10 mouse cellular contexts compared by ENCODE assay signal in the genomic region with DNA sequence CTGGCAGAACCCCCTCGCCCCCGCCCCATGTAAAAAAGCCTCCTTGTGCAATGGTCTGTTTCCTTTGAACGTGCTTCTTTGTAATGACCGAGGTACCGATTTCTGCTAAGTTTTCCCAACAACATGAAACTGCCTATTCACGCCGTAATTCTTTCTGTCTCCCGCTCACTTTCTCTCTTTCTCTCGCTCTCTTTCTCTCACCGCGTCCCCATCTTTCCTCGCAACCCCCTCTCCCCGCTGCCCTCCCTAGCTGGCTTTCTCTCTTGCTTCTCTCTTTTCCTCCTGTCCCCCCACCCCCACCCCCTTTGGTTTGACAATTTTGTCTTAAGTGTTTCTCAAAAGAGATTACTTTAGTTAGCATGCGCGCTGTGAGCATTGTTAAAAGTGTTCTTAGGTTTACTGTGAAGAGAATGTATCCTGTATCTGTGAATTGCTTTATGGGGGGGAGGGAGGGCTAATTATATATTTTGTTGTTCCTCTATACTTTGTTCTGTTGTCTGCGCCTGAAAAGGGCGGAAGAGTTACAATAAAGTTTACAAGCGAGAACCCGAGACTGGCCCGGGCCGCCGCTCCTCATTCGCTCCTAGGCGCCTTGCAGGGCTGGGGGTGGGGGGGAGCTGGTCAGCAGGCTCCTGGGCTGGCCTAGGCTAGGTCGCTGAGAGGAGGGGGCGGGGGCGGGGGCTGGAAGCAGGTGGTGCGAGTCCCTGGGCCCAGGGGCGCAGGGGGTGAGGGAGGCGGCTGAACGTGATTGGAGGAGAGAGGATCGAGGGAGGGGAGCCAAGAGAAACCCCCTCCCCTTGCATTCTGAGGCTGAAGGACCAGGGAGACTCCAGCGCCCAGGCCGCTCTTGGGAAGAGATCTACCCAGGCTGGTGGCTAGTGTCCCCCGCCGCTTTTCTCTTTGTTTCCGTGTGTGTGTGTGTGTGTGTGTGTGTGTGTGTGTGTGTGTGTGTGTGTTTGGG. TPM values are rescaled to one million over a fixed set of nuclear protein-coding genes. Genes with fewer than 3 reads are reported as not detected.
A peak's percentile ranks its signal among the peaks of the same experiment; 100 is the strongest.
DNase-seq lines count a peak whose midpoint lies in the region; ATAC-seq lines count a peak whose summit lies in the region.
"Had no signal": no experiment of that assay in that cellular context is flagged by ENCODE, and none has a peak within 500 bp of the region (broad histone marks: within the 10 kb centered on the region; RNA-seq: fewer than 3 reads in every experiment).

No protein-coding gene starts in this region.

- peak overlapping the region; percentile 36 for H3K4me3 ChIP-seq in heart, embryonic 16.5 days (ENCODE audit: low read length)
- no peak overlapping the region; the same call in 1 of the 2 replicates for H3K4me3 ChIP-seq in embryonic facial prominence, embryonic 13.5 days
- H3K4me3 ChIP-seq in neural tube, embryonic 11.5 days (ENCODE audit: low read depth, low read length), result peak overlapping the region; percentile 96

- H3K27me3 ChIP-seq in heart, embryonic 16.5 days (ENCODE audit: control insufficient read depth, insufficient read depth, low read length), result peaks cover 89% of the 10 kb centered on the region
- H3K27me3 ChIP-seq in embryonic facial prominence, embryonic 13.5 days, result peaks cover 100% of the 10 kb centered on the region
- 0 out of 2 replicates have a peak, but pooled peaks cover 3% of the 10 kb centered on the region for H3K27me3 ChIP-seq in neural tube, embryonic 11.5 days (ENCODE audit: control insufficient read depth, insufficient read depth, low read length)
- H3K27me3 ChIP-seq: Patski had no signal

- no peak overlapping the region for H3K27ac ChIP-seq in heart, embryonic 16.5 days (ENCODE audit: low read length)
- no peak overlapping the region for H3K27ac ChIP-seq in embryonic facial prominence, embryonic 13.5 days
- peak overlapping the region; percentile 100 for H3K27ac ChIP-seq in neural tube, embryonic 11.5 days (ENCODE audit: low read depth, low read length)
- H3K27ac ChIP-seq: macrophage had no signal

- ATAC-seq in heart, embryonic 16.5 days (replicated peaks; ENCODE audit: extremely low read depth, insufficient read depth, low FRiP score), result no peak
- ATAC-seq in embryonic facial prominence, embryonic 13.5 days (ENCODE audit: insufficient number of reproducible peaks, insufficient read depth, low FRiP score, low TSS enrichment, low read depth), result no peak
- peak; percentile 79 for ATAC-seq in neural tube, embryonic 11.5 days (ENCODE audit: insufficient read depth, low FRiP score, low TSS enrichment)
- ATAC-seq in monocyte, adult 5-6 weeks (replicated peaks; ENCODE audit: insufficient number of reproducible peaks, low FRiP score, low TSS enrichment, poor library complexity, severe bottlenecking), result no peak

- no peak for DNase-seq in heart, postnatal 10 days
- peak; percentile 88 for DNase-seq in kidney, postnatal 14 days
- peak; percentile 89 for DNase-seq in neural tube, embryonic 11.5 days (ENCODE audit: low spot score)
- no peak for DNase-seq in right cerebral cortex, postnatal 10 days (ENCODE audit: low spot score in 2 of 2)
- no peak for DNase-seq in c-Kit-positive CD71-positive TER-119-positive erythroid progenitor cells, embryonic 14.5 days (ENCODE audit: low spot score)

- intact Hi-C loops in heart, postnatal 10 days (cut with DNase I), result no loop called here

- no peaks in the 10 kb centered on the region for H3K9me3 ChIP-seq in heart, embryonic 16.5 days (replicated peaks; ENCODE audit: control insufficient read depth, low read length)
- no peaks in the 10 kb centered on the region for H3K9me3 ChIP-seq in embryonic facial prominence, embryonic 13.5 days
- H3K9me3 ChIP-seq in neural tube, embryonic 11.5 days (ENCODE audit: control insufficient read depth, low read length), result no peaks in the 10 kb centered on the region

- no peak overlapping the region for H3K9ac ChIP-seq in heart, embryonic 16.5 days (ENCODE audit: low read length)
- no peak overlapping the region for H3K9ac ChIP-seq in embryonic facial prominence, embryonic 13.5 days
- peak overlapping the region; percentile 100 for H3K9ac ChIP-seq in neural tube, embryonic 11.5 days (ENCODE audit: low read length)

- H3K4me1 ChIP-seq in heart, embryonic 16.5 days (ENCODE audit: control insufficient read depth, insufficient read depth, low read length), result peaks cover 5% of the 10 kb centered on the region
- H3K4me1 ChIP-seq in embryonic facial prominence, embryonic 13.5 days, result peaks cover 14% of the 10 kb centered on the region; the same call in 1 of the 2 replicates
- peaks cover 19% of the 10 kb centered on the region for H3K4me1 ChIP-seq in neural tube, embryonic 11.5 days (ENCODE audit: control insufficient read depth, insufficient read depth, low read length)

- 3% methylated on average over 33 of the region's 37 CpGs for WGBS in heart, embryonic 16.5 days
- WGBS in embryonic facial prominence, embryonic 13.5 days, result 1% methylated on average over 36 of the region's 37 CpGs
- WGBS in neural tube, embryonic 11.5 days, result under 1% methylated on average over 29 of the region's 37 CpGs

- peak overlapping the region; percentile 52 for H3K4me2 ChIP-seq in heart, embryonic 16.5 days (ENCODE audit: low read depth, low read length)
- peak overlapping the region; percentile 47 for H3K4me2 ChIP-seq in embryonic facial prominence, embryonic 13.5 days
- H3K4me2 ChIP-seq in neural tube, embryonic 11.5 days (ENCODE audit: low read depth), result peak overlapping the region; percentile 100

- no peaks in the 10 kb centered on the region for H3K36me3 ChIP-seq in heart, embryonic 16.5 days (ENCODE audit: control insufficient read depth, insufficient read depth)
- no peaks in the 10 kb centered on the region for H3K36me3 ChIP-seq in embryonic facial prominence, embryonic 13.5 days
- no peaks in the 10 kb centered on the region for H3K36me3 ChIP-seq in neural tube, embryonic 11.5 days (ENCODE audit: control insufficient read depth, insufficient read depth, low read length)

RNA-seq across cellular contexts. Expression of gene Hoxb7, which starts 1.4 kb away (rescaled TPM):
- polyA plus RNA-seq in heart, embryonic 16.5 days (2015; fragmentation: Nextera tagmentation; extraction: Ambion mirVana), result 0.31 and 0.43 TPM in 2 replicates
- not detected for total RNA-seq in heart, postnatal 10 days (2021)
- 0.15 TPM in 1 of 2 replicates, not detected in the other for polyA plus RNA-seq in embryonic facial prominence, embryonic 13.5 days (2015; fragmentation: Nextera tagmentation; extraction: Ambion mirVana)
- polyA plus RNA-seq in neural tube, embryonic 11.5 days (2014; fragmentation: Nextera tagmentation; extraction: Ambion mirVana), result 65.5 and 65.9 TPM in 2 replicates
- total RNA-seq in monocyte, adult 5-6 weeks (2017), result not detected in 3 replicates
- polyA plus RNA-seq: macrophage had no signal

RNA-seq across cellular contexts. Expression of gene Hoxb8, which starts 3.3 kb away (rescaled TPM):
- polyA plus RNA-seq in heart, embryonic 16.5 days (2015; fragmentation: Nextera tagmentation; extraction: Ambion mirVana), result not detected in 2 replicates
- total RNA-seq in heart, postnatal 10 days (2021), result not detected
- polyA plus RNA-seq in embryonic facial prominence, embryonic 13.5 days (2015; fragmentation: Nextera tagmentation; extraction: Ambion mirVana), result 0.37 TPM in 1 of 2 replicates, not detected in the other
- polyA plus RNA-seq in neural tube, embryonic 11.5 days (2014; fragmentation: Nextera tagmentation; extraction: Ambion mirVana), result 27.9 and 28.2 TPM in 2 replicates
- not detected in 3 replicates for total RNA-seq in monocyte, adult 5-6 weeks (2017)
- polyA plus RNA-seq: macrophage had no signal

RNA-seq across cellular contexts. Expression of gene Hoxb6, which starts 7.2 kb away (rescaled TPM):
- polyA plus RNA-seq in heart, embryonic 16.5 days (2015; fragmentation: Nextera tagmentation; extraction: Ambion mirVana), result 0.51 TPM in 1 of 2 replicates, not detected in the other
- not detected for total RNA-seq in heart, postnatal 10 days (2021)
- 4.0 TPM in 1 of 2 replicates, not detected in the other for polyA plus RNA-seq in embryonic facial prominence, embryonic 13.5 days (2015; fragmentation: Nextera tagmentation; extraction: Ambion mirVana)
- 81.4 and 87.2 TPM in 2 replicates for polyA plus RNA-seq in neural tube, embryonic 11.5 days (2014; fragmentation: Nextera tagmentation; extraction: Ambion mirVana)
- not detected in 3 replicates for total RNA-seq in monocyte, adult 5-6 weeks (2017)
- polyA plus RNA-seq: macrophage had no signal

RNA-seq across cellular contexts. Expression of gene Hoxb9, which starts 13.8 kb away (rescaled TPM):
- polyA plus RNA-seq in heart, embryonic 16.5 days (2015; fragmentation: Nextera tagmentation; extraction: Ambion mirVana), result 0.10 TPM in 1 of 2 replicates, not detected in the other
- total RNA-seq in heart, postnatal 10 days (2021), result not detected
- polyA plus RNA-seq in embryonic facial prominence, embryonic 13.5 days (2015; fragmentation: Nextera tagmentation; extraction: Ambion mirVana), result 0.13 TPM in 1 of 2 replicates, not detected in the other
- polyA plus RNA-seq in neural tube, embryonic 11.5 days (2014; fragmentation: Nextera tagmentation; extraction: Ambion mirVana), result 60.7 and 67.9 TPM in 2 replicates
- total RNA-seq in monocyte, adult 5-6 weeks (2017), result not detected in 3 replicates
- polyA plus RNA-seq: macrophage had no signal

RNA-seq across cellular contexts. Expression of gene Hoxb5, which starts 18.1 kb away (rescaled TPM):
- polyA plus RNA-seq in heart, embryonic 16.5 days (2015; fragmentation: Nextera tagmentation; extraction: Ambion mirVana), result 0.76 and 2.8 TPM in 2 replicates
- total RNA-seq in heart, postnatal 10 days (2021), result under 1 TPM; 0.45 to 0.62 TPM
- 6.0 TPM in 1 of 2 replicates, not detected in the other for polyA plus RNA-seq in embryonic facial prominence, embryonic 13.5 days (2015; fragmentation: Nextera tagmentation; extraction: Ambion mirVana)
- polyA plus RNA-seq in neural tube, embryonic 11.5 days (2014; fragmentation: Nextera tagmentation; extraction: Ambion mirVana), result 49.0 and 49.1 TPM in 2 replicates
- not detected in 3 replicates for total RNA-seq in monocyte, adult 5-6 weeks (2017)
- polyA plus RNA-seq: macrophage had no signal

Comparison
In these comparisons a context has a peak if more than half of its experiments do, and no peak if none do; other contexts are left out.
1. H3K4me2 ChIP-seq: peak in every context shown above with its lines; median percentile 100 in neural tube, embryonic 11.5 days; 52 in heart, embryonic 16.5 days; 47 in embryonic facial prominence, embryonic 13.5 days.
2. DNase-seq: peak in kidney, postnatal 14 days (single experiment) and neural tube, embryonic 11.5 days (single experiment); none in heart, postnatal 10 days (0 of 2), right cerebral cortex, postnatal 10 days (0 of 2) and c-Kit-positive CD71-positive TER-119-positive erythroid progenitor cells, embryonic 14.5 days (single experiment).
3. RNA of gene Hoxb7, which starts 1.4 kb away (polyA plus RNA-seq): 65.5 to 65.9 TPM in neural tube, embryonic 11.5 days; 0.31 to 0.43 TPM in heart, embryonic 16.5 days and 0.15 TPM in embryonic facial prominence, embryonic 13.5 days; every median in the first group is over 10 times any median in the second.
4. RNA of gene Hoxb8, which starts 3.3 kb away (polyA plus RNA-seq): 27.9 to 28.2 TPM in neural tube, embryonic 11.5 days; 0.37 TPM in embryonic facial prominence, embryonic 13.5 days and not detected in heart, embryonic 16.5 days; every median in the first group is over 10 times any median in the second.
5. RNA of gene Hoxb6, which starts 7.2 kb away (polyA plus RNA-seq): 81.4 to 87.2 TPM in neural tube, embryonic 11.5 days; 4.0 TPM in embryonic facial prominence, embryonic 13.5 days and 0.51 TPM in heart, embryonic 16.5 days; every median in the first group is over 10 times any median in the second.